Mouse (Mus musculus): ENCODE measurements around the gene Tmem30c.

The Tmem30c gene

GRCm38 (mm10) chr16:57295216-57295934, 2.7 kb upstream of the Tmem30c start:
- DNase-seq (ENCODE audit: low spot score in 2 of 2): no peak

DNA sequence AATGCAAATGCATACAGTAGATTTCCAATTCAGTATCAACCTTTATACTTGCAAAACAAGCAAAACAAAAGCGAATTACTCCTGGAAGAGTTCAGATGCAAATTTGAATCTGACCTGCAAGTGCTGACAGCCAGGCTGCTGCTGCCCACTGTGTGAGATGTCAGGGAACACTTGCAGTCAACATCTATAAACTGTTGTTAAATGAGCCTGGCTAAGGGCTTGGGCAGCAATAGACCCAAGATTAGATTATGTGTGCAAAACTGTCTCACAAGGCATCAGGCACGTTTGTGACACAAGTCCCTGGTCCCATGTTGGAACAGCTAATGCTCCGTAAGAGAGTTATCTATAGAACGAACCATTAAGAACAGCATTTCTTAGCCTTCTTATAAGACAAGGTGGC, 369 bp downstream of the Tmem30c start:
- no peak for DNase-seq (ENCODE audit: low spot score in 2 of 2)

DNA sequence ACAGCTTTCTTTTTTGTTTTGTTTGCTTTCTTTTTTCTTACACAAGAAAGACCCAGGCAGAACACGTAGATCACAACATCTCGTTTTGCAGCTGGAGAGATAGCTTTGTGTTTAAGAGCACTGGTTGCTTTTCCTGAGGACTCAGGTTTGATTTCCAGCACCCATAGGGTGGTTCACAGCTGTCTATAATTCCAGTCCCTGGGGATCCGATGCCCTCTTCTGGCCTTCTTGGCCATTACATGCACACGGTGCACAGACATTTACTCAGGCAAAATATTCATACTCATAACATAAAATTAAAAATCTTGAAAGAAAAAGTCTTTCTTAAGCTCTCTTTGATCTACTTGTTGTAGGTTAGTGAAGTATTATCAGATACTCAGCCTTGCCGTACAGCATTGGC, 969 bp downstream of the Tmem30c start:
- DNase-seq (ENCODE audit: low spot score in 2 of 2): no peak

GRCm38 (mm10) chr16:57281417-57281816, 11.2 kb downstream of the Tmem30c start:
- DNase-seq (ENCODE audit: low spot score in 2 of 2): no peak

DNA sequence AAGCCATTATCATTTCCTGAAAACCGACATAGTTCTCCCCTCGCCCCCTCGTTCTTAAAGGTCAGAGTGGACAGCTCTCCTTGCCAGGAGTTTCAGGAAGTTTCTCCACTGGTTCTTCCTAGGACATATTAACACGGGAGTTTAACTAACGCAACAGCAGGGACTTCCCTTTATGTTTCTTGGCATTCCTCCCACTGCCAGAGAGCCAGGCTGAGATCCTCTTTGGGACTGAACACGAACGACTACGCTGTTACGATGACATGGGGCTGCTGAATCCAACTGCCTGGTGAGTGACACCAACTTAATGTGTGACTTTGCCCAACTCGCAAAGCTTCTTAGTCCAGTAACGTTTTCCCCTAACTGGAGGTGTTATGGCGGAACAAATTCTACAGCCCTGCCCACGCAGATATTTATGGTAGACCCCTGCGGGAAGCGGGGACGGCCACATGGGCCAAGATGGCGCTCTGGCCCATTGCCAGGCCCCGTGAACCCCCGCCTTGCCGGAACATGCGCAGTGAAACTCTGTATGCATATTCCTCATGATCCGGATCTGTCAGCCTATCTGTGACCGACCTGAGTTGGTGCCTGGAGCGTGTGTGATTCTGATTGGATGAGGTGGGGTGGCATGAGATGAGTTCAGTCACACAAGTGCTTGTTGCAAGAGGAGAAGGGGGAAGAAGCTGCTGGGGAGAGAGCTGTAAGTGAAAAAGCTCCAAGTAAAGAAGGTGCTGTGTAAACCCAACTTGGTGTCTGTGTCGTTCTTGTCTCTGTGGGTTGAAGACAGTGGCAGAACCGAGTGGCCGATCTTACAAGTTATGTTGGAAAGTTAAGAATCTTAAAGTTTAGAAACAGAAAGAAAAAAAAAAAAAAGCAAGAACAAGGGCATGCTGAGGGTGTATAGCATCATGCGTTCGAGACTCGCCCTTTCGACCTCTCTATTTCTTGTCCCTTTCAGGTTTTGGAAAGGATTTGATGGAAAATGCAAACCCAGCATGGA, 12.1 kb downstream of the Tmem30c start:
- no peak for DNase-seq (ENCODE audit: low spot score in 2 of 2)

GRCm38 (mm10) chr16:57278976-57279626, 13.6 kb downstream of the Tmem30c start:
- DNase-seq (ENCODE audit: low spot score in 2 of 2): no peak

- no peak for DNase-seq (ENCODE audit: low spot score in 2 of 2)
Observed at GRCm38 (mm10) chr16:57269751-57270150, 22.9 kb downstream of the Tmem30c start.

DNA sequence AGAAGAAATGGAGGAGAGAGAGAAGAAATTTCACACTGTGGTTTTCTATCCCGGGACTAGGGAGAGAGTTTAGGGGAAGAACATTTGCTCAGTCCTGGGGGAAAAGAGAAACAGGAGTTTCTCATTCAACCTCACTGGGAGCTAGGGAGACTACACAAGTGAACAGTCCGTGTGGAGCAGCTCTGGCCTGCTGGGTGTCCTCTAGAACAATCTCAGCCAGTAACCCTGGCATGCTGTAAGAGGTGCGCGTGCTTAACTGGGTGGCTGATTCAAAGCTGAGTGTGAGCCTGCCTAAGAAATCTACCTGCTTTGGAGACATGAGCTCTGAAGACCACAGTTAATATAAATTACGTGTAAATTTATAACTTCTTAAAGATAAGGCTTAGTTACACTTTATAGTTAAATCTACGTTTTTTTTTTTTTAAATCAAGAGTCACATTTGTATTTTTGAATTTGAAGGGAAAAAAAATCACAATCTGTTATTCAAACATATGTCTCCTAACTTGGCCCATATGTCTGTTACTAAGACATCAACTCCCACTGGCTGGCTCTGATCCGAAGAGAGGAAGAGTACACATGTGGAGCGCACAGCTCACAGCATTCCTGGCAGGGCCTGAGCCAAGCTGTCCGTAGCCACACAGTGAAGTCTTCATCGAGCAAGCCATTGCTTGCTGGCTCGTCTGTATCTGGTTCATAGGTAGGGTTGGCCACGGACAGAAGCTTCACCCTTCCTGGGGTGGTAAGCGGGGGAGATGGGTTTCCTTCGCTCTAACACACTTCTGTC, 24.4 kb downstream of the Tmem30c start:
- DNase-seq (ENCODE audit: low spot score in 2 of 2): no peak

GRCm38 (mm10) chr16:57267068-57267467, 25.6 kb downstream of the Tmem30c start:
- DNase-seq (ENCODE audit: low spot score in 2 of 2): no peak

DNA sequence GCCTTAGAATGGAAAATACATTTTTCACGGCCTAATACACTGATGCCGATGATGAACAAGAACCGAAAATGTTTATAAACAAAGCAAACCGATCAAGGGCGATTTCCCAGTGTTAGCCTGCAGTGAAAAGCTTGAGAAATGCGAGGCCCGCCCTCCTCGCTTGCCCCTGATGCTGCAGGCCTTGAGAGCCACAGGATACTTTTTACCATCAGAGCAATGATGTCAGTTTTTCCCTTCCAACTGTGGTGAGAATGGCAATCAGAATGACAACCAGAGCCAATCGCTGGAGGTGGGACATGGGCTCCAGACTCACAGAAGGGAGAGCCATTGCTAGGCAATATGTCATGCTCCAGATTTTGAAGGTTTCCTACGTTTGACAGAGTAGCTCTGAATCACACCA, 32.5 kb downstream of the Tmem30c start:
- DNase-seq (ENCODE audit: low spot score in 2 of 2): no peak

DNA sequence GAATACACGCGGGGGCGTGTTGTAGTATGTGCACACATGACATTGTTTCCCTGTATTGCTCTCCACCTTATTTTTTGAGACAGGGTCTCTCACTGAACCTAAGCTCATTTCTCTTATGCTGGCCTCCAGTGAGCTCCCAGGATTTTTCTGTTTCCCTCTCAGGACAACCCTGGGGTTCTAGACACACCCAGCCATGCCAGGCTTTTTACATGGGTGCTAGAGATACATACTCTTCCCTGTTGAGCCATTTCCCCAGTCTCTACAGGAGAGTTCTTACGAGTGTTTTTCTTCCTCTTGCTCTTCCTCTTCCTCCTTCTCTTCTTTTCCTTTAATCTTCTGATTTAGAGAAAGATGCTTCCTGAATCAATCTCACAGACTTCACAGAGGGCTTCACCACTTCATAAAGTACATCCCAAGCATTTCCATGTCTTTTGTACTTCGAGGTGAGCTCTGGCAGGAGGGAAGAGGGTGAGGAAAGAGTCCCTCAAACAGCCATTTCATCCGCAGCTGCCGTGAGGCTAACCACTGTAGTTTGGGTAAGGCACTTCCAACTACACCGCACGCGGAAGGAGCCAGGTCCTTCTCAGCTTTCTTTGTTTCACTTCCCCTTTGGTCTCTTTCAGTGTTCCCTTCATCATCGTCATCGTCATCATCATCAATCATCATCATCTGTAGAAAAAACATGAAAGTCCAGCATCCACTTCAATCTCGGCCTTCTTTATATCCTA, 33.1 kb downstream of the Tmem30c start:
- peak in 1 of 2 experiments; percentile 25 for DNase-seq (ENCODE audit: low spot score in 2 of 2)

GRCm38 (mm10) chr16:57251589-57252421, 40.9 kb downstream of the Tmem30c start:
- no peak for DNase-seq (ENCODE audit: low spot score in 2 of 2)

DNA sequence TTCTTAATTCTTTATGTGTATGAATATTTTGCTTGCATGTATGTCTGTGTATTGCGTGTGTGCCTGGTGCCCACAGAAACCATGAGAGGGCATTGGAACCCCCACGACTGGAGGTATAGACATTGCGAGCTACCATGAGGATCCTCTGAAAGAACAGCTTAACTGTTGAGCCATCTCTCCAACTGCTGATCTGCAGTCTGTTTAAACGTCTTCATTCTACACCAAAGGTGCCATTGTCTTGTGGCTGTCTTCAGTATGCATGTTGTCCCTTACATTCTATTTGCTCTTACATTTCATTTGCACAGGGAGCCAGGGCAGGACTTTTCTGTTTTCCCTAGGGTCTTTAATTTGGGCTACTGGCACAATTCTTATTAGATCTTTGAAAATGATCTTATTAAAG, 41.7 kb downstream of the Tmem30c start:
- no peak for DNase-seq (ENCODE audit: low spot score in 2 of 2)

- no peak for DNase-seq (ENCODE audit: low spot score in 2 of 2)
Observed at GRCm38 (mm10) chr16:57247464-57247863, 45.2 kb downstream of the Tmem30c start.

GRCm38 (mm10) chr16:57246596-57246995, 46.1 kb downstream of the Tmem30c start:
- peak; percentile 7 to 39 for DNase-seq (ENCODE audit: low spot score in 2 of 2)

DNA sequence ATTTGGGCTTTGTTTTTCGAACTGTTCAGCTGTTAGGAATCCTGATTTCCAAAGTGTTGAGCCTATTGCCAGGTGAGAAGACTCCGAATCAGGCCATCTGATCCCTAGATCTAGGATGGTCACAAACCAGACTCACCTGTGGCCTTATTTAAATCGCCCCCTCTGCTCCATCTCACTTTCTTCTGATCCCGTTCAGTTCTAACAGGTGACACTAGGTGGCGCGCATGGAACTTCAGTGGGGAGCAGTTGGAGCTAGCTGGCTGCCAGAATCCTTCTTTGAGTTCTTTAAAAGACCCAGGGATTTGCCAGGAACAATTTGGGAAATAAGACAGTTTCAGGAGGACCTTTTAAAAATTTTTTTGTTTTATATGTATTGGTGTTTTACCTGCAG, 48.8 kb downstream of the Tmem30c start:
- peak; percentile 57 to 82 for DNase-seq (ENCODE audit: low spot score in 2 of 2)

DNA sequence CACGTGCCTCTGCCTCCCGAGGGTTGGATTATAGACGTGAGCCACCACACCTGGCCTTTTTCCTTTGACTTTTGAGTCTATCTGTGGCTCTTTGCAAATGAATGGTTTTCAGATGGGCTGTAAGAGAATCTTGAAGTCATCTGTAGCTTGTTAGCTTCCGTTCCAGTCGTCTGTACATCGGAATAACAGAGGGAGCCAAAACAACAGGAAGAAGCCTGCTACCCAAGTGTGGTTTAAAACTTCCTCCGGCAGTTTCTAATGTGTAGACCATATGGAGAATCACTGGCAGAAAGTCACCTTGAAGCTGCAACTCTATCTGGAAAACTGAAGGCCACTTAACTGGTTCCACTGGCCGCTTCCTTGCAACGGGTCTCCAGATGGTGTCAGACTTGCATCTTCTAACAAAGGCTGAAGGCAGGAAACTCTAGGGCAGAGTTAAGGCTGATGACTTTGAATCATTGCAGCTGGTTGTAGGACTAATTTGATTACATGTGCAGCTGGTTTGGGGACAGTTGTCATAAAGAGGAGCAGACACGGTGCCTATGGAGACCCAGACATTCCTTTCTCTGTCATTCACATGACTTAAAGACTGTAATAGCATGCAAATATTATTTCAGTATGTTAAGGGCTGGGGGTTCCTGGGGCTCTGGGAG, 49.3 kb downstream of the Tmem30c start:
- DNase-seq (ENCODE audit: low spot score in 2 of 2): peak in 1 of 2 experiments; percentile 27

DNA sequence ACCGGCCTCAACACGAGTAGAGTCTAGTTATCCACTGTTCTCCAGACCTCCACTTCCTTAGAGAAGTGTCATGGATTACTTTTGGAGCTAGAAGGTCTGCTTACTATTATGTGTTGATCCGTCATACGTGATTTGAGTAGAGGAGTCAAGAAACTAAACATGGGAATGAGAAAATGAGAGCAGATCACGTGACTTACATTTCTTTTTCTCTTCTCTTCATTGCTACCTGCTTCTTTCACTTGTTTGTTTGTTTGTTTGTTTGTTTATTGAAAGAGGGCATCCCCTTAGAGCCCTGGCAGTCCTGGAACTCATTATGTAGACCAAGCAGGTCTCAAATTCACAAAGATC, 49.8 kb downstream of the Tmem30c start:
- no peak for DNase-seq (ENCODE audit: low spot score in 2 of 2)

DNA sequence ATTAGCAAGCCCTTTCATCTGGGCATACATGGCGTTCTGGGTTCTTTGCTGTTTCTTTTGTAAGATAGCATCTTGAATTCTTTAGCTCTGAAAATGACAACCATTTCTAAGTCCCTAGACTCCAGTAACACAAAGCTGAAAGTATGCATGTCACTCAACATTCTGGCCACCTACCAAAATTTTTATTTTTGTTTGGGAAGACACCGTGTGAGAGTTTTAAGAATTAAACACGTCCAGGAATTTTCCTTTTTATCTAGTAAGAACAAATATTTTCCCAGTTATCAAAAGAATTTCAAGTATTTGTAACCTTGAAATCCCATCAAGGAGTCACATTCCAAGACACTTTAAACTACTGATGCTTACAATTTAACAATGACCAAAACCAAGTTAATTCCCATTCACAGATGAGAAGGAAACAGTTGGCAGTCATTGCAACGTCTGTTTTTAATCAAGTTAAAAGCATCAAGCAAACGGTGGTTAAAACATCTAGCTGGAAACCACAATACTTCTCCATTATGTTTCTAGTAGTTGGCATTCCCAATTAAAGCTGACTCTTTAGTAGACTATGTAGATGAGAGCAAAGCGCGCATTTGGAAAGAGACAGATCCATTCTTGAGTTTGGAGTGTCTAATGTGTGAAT, 56.7 kb downstream of the Tmem30c start:
- no peak for DNase-seq (ENCODE audit: low spot score in 2 of 2)
